Mouse (Mus musculus) olfactory bulb, adult 2 months (tissue): ENCODE results near the gene Angptl6. TPM values are rescaled to one million over a fixed set of nuclear protein-coding genes. Genes with fewer than 3 reads are reported as not detected.

Source experiments
- H3K27ac ChIP-seq: fragments of 200-500 bp; 2 replicates; pipeline ENCODE4 v1.5.1; 2012; ENCODE audit warnings: low read depth, low read length; ENCODE audit not compliant: insufficient read depth
- H3K4me1 ChIP-seq: fragments of 200-500 bp; 2 replicates; pipeline ENCODE4 v1.6.1; 2012; ENCODE audit warnings: low read length; ENCODE audit not compliant: control insufficient read depth, insufficient read depth
- H3K4me3 ChIP-seq: fragments of 200-500 bp; 2 replicates; pipeline ENCODE4 v1.5.1; 2012; ENCODE audit warnings: mild to moderate bottlenecking, low read depth, low read length, moderate library complexity; ENCODE audit not compliant: insufficient read depth
- CTCF ChIP-seq: fragments of 200-500 bp; IDR thresholded peaks from 2 replicates; pipeline ENCODE4 v1.5.1; 2012; ENCODE audit warnings: low read depth, mild to moderate bottlenecking, low read length, moderate library complexity; ENCODE audit not compliant: insufficient read depth
- POLR2A ChIP-seq: fragments of 200-500 bp; IDR thresholded peaks from 2 replicates; pipeline ENCODE4 v1.6.1; 2012; ENCODE audit warnings: mild to moderate bottlenecking, low read depth, low read length, moderate library complexity; ENCODE audit not compliant: insufficient read depth
- WGBS: fragments of 180-500 bp; shearing (Covaris S2); methylation state at CpG from one replicate; pipeline ENCODE4 v1.1.7; 2018; 5-methylcytosine and 5-hydroxymethylcytosine counted together
- polyA plus RNA-seq: library from polyadenylated mRNA; stranded (reverse); fragments of >200 nt; gene quantifications from 2 replicates; pipeline ENCODE4 v1.2.4, GENCODE M21; 2012; ENCODE audit warnings: low replicate concordance; ENCODE audit not compliant: missing spikeins, insufficient read depth, insufficient read length

Gene Angptl6
- polyA plus RNA-seq, 1 experiment: not detected

- Histone ChIP-seq H3K4me1 (peaks cover 13% of the 10 kb centered on the region), H3K27ac (no peak overlapping the region), H3K4me3 (no peak overlapping the region)
- 87% methylated on average over 15 of the region's 15 CpGs for WGBS
- no peak for TF ChIP-seq POLR2A
- no peak for TF ChIP-seq CTCF
These were observed 15.1 kb upstream of the Angptl6 start for GRCm38 (mm10) chr9:20894629-20895028.

- WGBS: 86% methylated on average over 13 of the region's 13 CpGs
- TF ChIP-seq POLR2A: no peak
- no peak for TF ChIP-seq CTCF
- peaks cover 20% of the 10 kb centered on the region for H3K4me1 ChIP-seq
- H3K4me3 ChIP-seq: no peak overlapping the region
- no peak overlapping the region for H3K27ac ChIP-seq
These were observed 14.2 kb upstream of the Angptl6 start for GRCm38 (mm10) chr9:20893590-20894343.

GRCm38 (mm10) chr9:20893069-20893468, 13.5 kb upstream of the Angptl6 start:
- H3K4me3 ChIP-seq: no peak overlapping the region
- WGBS: 58% methylated on average over 5 of the region's 5 CpGs
- no peak for TF ChIP-seq CTCF
- TF ChIP-seq POLR2A: no peak
- H3K4me1 ChIP-seq: peaks cover 20% of the 10 kb centered on the region
- no peak overlapping the region for H3K27ac ChIP-seq

DNA sequence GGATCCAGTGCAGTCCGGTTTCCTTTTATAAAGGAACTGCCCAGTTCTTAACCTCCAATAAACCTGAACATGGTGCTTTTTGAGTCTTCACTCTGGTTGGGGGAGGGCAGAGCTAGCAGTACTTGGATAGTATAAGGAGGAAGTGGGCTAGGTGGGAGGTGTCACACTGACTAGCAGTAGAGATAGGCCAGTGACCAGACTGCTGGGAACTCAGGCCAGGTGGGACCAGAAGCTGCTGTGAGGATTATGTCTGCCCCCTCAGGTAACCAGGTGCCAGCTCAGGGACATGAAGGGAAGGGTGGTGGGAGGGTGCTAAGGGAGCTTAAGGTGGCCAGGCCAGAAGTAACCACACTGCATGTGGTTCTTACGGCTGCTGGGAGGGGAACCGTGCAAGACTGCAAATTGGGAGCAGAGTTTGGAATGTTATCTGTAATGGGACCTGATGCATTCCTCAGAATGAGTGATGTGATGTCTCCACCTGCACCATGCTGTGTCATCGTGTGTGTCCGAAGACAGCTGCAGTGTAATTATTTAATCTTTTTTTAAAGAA, 12.7 kb upstream of the Angptl6 start:
- no peak overlapping the region for H3K4me3 ChIP-seq
- WGBS: 74% methylated on average over 5 of the region's 5 CpGs
- no peak for TF ChIP-seq CTCF
- H3K4me1 ChIP-seq: peaks cover 13% of the 10 kb centered on the region; the same call in 1 of the 2 replicates
- H3K27ac ChIP-seq: no peak overlapping the region

- peaks cover 12% of the 10 kb centered on the region; the same call in 1 of the 2 replicates for H3K4me1 ChIP-seq
- H3K4me3 ChIP-seq: no peak overlapping the region
- 79% methylated on average over 26 of the region's 26 CpGs for WGBS
- TF ChIP-seq CTCF (no peak), POLR2A (no peak)
- no peak overlapping the region for H3K27ac ChIP-seq
These were observed 12.0 kb upstream of the Angptl6 start for GRCm38 (mm10) chr9:20891339-20892103.

GRCm38 (mm10) chr9:20890411-20890810, 10.9 kb upstream of the Angptl6 start:
- peaks cover 8% of the 10 kb centered on the region; the same call in 1 of the 2 replicates for H3K4me1 ChIP-seq
- H3K4me3 ChIP-seq: no peak overlapping the region
- 92% methylated on average over 5 of the region's 5 CpGs for WGBS
- TF ChIP-seq CTCF (no peak), POLR2A (no peak)
- H3K27ac ChIP-seq: no peak overlapping the region

- H3K4me1 ChIP-seq: peaks cover 8% of the 10 kb centered on the region; the same call in 1 of the 2 replicates
- no peak for TF ChIP-seq POLR2A
- TF ChIP-seq CTCF: no peak
- no peak overlapping the region for H3K4me3 ChIP-seq
- 85% methylated on average over 29 of the region's 29 CpGs for WGBS
- H3K27ac ChIP-seq: no peak overlapping the region
These were observed 9.9 kb upstream of the Angptl6 start for GRCm38 (mm10) chr9:20889185-20890141.

DNA sequence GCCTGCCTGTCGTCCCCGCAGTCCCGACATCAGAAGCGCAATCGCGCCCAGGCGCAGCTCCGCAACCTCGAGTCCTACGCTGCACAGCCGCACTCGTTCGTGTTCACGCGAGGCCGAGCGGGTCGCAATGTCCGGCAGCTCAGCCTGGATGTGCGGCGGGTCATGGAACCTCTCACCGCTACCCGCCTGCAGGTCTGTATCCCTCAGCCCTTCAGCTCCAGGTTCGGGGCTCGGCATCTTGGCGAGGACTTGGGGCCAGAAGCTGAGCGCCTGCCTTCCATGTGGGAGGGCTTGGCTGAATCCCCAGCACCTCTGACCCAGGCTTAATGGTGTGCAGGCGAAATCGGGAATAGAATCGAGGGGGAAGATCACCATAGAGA, 8.8 kb upstream of the Angptl6 start:
- H3K4me3 ChIP-seq: peak overlapping the region; percentile 62
- no peak overlapping the region for H3K27ac ChIP-seq
- peaks cover 8% of the 10 kb centered on the region; the same call in 1 of the 2 replicates for H3K4me1 ChIP-seq
- WGBS: 0% methylated on average over 30 of the region's 30 CpGs
- TF ChIP-seq POLR2A (no peak), CTCF (no peak)

GRCm38 (mm10) chr9:20887704-20888385, 8.3 kb upstream of the Angptl6 start, which contains the start of gene Ppan:
TSS of gene Ppan (plus strand) at chr9:20888175.
- TF ChIP-seq CTCF (no peak), POLR2A (peak; percentile 58)
- H3K4me1 ChIP-seq: peaks cover 8% of the 10 kb centered on the region; the same call in 1 of the 2 replicates
- under 1% methylated on average over 43 of the region's 43 CpGs for WGBS
- peak within 1 kb of the TSS; percentile 62 for H3K4me3 ChIP-seq
- peak within 1 kb of the TSS; percentile 95 for H3K27ac ChIP-seq
